Comparison of ENCODE assay signal across 7 mouse cellular contexts in genomic region chr5:114130211-114130605, GRCm38 (mm10). TPM values are rescaled to one million over a fixed set of nuclear protein-coding genes. Genes with fewer than 3 reads are reported as not detected.
A peak's percentile ranks its signal among the peaks of the same experiment; 100 is the strongest.
DNase-seq lines count a peak whose midpoint lies in the region; ATAC-seq lines count a peak whose summit lies in the region.

TSS of gene Ung (plus strand) at chr5:114130386.

- under 1% methylated on average over 29 of the region's 29 CpGs for WGBS in limb, embryonic 10.5 days
- under 1% methylated on average over 29 of the region's 29 CpGs for WGBS in midbrain, embryonic 12.5 days

- peaks cover 39% of the 10 kb centered on the region for H3K4me1 ChIP-seq in limb, embryonic 10.5 days
- peaks cover 39% of the 10 kb centered on the region for H3K4me1 ChIP-seq in midbrain, embryonic 12.5 days

- peak within 1 kb of the TSS; percentile 61 for H3K9ac ChIP-seq in midbrain, embryonic 12.5 days (replicated peaks)

- H3K27ac ChIP-seq in limb, embryonic 10.5 days, result peak within 1 kb of the TSS; percentile 86
- H3K27ac ChIP-seq in midbrain, embryonic 12.5 days (replicated peaks), result 0 out of 2 replicates have a peak within 1 kb of the TSS, but pooled peaks have one; percentile 32

- intact Hi-C loops in heart, postnatal 10 days (cut with DNase I), result loop anchor here (5.0 kb wide), 1 partner anchor 47 kb away; no protein-coding TSS in a partner anchor

- H3K4me2 ChIP-seq in midbrain, embryonic 12.5 days (replicated peaks), result peak within 1 kb of the TSS; percentile 98

- peak within 1 kb of the TSS; percentile 90 for H3K4me3 ChIP-seq in limb, embryonic 10.5 days
- peak within 1 kb of the TSS; percentile 87 for H3K4me3 ChIP-seq in midbrain, embryonic 12.5 days

- no peaks in the 10 kb centered on the region for H3K27me3 ChIP-seq in limb, embryonic 10.5 days (ENCODE audit: low read depth, poor library complexity, severe bottlenecking)
- H3K27me3 ChIP-seq in midbrain, embryonic 12.5 days, result no peaks in the 10 kb centered on the region

- peak; percentile 52 for ATAC-seq in midbrain, embryonic 12.5 days (ENCODE audit: low FRiP score, low read depth)

- DNase-seq in CD4-positive, CD25-positive, alpha-beta regulatory T cell, adult 2 months (ENCODE audit: low read depth, low spot score), result peak; percentile 86
- DNase-seq in MN1 (ENCODE audit: low spot score), result peak; percentile 57
- DNase-seq in embryo, embryonic 9.5 days (ENCODE audit: extremely low spot score), result peak; percentile 86
- DNase-seq in heart, postnatal 10 days, result peak; percentile 46 to 52
- peak; percentile 86 for DNase-seq in limb, embryonic 10.5 days (ENCODE audit: low spot score)
- DNase-seq in thymus, postnatal 0 days (ENCODE audit: low spot score), result peak; percentile 76

- H3K36me3 ChIP-seq in limb, embryonic 10.5 days, result peaks cover 35% of the 10 kb centered on the region
- 0 out of 2 replicates have a peak, but pooled peaks cover under 1% of the 10 kb centered on the region for H3K36me3 ChIP-seq in midbrain, embryonic 12.5 days

- no peaks in the 10 kb centered on the region for H3K9me3 ChIP-seq in limb, embryonic 10.5 days (replicated peaks)
- no peaks in the 10 kb centered on the region for H3K9me3 ChIP-seq in midbrain, embryonic 12.5 days

RNA-seq across cellular contexts. Expression of gene Ung, which starts in this region (rescaled TPM):
- total RNA-seq in heart, postnatal 10 days (2021), result 10 to 100 TPM; 22.7 to 24.1 TPM
- polyA plus RNA-seq in limb, embryonic 10.5 days (2016; fragmentation: Nextera tagmentation; extraction: Ambion mirVana), result 81.3 and 91.8 TPM in 2 replicates
- polyA plus RNA-seq in midbrain, embryonic 12.5 days (2016; fragmentation: Nextera tagmentation; extraction: Ambion mirVana), result 40.2 and 41.6 TPM in 2 replicates
- polyA plus RNA-seq in thymus, postnatal 0 days (2015; fragmentation: Nextera tagmentation; extraction: Ambion mirVana), result 46.4 and 51.4 TPM in 2 replicates

Comparison
In these comparisons a context has a peak if more than half of its experiments do, and no peak if none do; other contexts are left out.
1. Peak in every context shown above with its lines: DNase-seq, ATAC-seq, H3K4me3 ChIP-seq and H3K27ac ChIP-seq.